Mouse (Mus musculus) CH12.LX (cell line): ENCODE measurements at regions not wholly inside any gene's neighbourhood (a gene's known extent, or its start where the extent isn't known, plus 50 kb on each side); places are given as distances from the start of the nearest gene placed in this dataset.

Experiments used
- BHLHE40 ChIP-seq: IDR thresholded peaks from 2 replicates; pipeline ENCODE4 v1.6.1; 2011; ENCODE audit warnings: mild to moderate bottlenecking, low read depth, low read length, improper control_type of control experiment
- CTCF ChIP-seq, 2 experiments: IDR thresholded peaks in 1 of 2; conservative IDR thresholded peaks in 1 of 2; 2 replicates each; pipeline ENCODE4 v1.5.1; 2011 to 2012; ENCODE audit warnings: low read depth in 2 of 2, low read length in 2 of 2, improper control_type of control experiment in 1 of 2, inconsistent platforms in 1 of 2, mild to moderate bottlenecking in 1 of 2, moderate library complexity in 1 of 2
- ELF1 ChIP-seq: IDR thresholded peaks from 2 replicates; pipeline ENCODE4 v1.6.1; 2014; ENCODE audit warnings: low read depth, mild to moderate bottlenecking, inconsistent platforms, low read length, improper control_type of control experiment
- EP300 ChIP-seq: IDR thresholded peaks from 2 replicates; pipeline ENCODE4 v1.6.1; 2011; ENCODE audit warnings: low read length, improper control_type of control experiment
- MAX ChIP-seq: IDR thresholded peaks from 2 replicates; pipeline ENCODE4 v1.6.1; 2011; ENCODE audit warnings: low read length, improper control_type of control experiment
- MEF2A ChIP-seq: IDR thresholded peaks from 2 replicates; pipeline ENCODE4 v1.6.1; 2014; ENCODE audit warnings: low read depth, mild to moderate bottlenecking, inconsistent platforms, low read length, improper control_type of control experiment, borderline replicate concordance
- MYC ChIP-seq: IDR thresholded peaks from 2 replicates; pipeline ENCODE4 v1.6.1; 2011; ENCODE audit warnings: low read depth, mild to moderate bottlenecking, improper control_type of control experiment, low read length
- POLR2A ChIP-seq: IDR thresholded peaks from 2 replicates; pipeline ENCODE4 v1.6.1; 2011; ENCODE audit warnings: low read depth, mild to moderate bottlenecking, improper control_type of control experiment, low read length
- RAD21 ChIP-seq: IDR thresholded peaks from 2 replicates; pipeline ENCODE4 v1.6.1; 2011; ENCODE audit warnings: low read depth, mild to moderate bottlenecking, low read length, improper control_type of control experiment, moderate library complexity
- TBP ChIP-seq: conservative IDR thresholded peaks from 2 replicates; pipeline ENCODE4 v1.6.1; 2011; ENCODE audit warnings: low read depth, low read length, improper control_type of control experiment
- UBTF ChIP-seq: IDR thresholded peaks from 2 replicates; pipeline ENCODE4 v1.6.1; 2012; ENCODE audit warnings: low read depth, mild to moderate bottlenecking, inconsistent platforms, low read length, improper control_type of control experiment, moderate library complexity
- USF1 ChIP-seq: IDR thresholded peaks from 2 replicates; pipeline ENCODE4 v1.6.1; 2014; ENCODE audit warnings: low read depth, mild to moderate bottlenecking, inconsistent platforms, low read length, improper control_type of control experiment
- ZC3H11A ChIP-seq: IDR thresholded peaks from 2 replicates; pipeline ENCODE4 v1.6.1; 2012; ENCODE audit warnings: low read depth, mild to moderate bottlenecking, inconsistent platforms, low read length, improper control_type of control experiment
- ZMIZ1 ChIP-seq: IDR thresholded peaks from 2 replicates; pipeline ENCODE4 v1.6.1; 2012; ENCODE audit warnings: low read depth, mild to moderate bottlenecking, inconsistent platforms, low read length, improper control_type of control experiment

DNA sequence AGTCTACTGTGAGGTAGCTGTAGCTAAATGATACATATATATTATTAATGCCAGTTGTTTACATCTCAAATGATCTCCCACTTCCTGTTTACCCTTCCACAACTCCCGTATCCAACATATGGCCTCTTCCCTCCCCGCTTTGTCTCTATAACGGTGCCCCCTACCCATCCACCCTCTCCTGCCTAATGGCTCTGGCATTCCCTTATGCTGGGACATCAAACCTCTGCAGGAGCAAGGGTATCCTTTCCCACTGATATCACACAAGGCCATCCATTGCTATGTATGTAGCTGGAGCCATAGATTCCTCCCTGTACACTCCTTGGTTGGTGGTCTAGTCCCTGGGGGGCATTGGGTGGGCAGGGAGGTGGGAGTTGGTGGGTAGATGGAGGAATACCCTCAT lies 1071.0 kb upstream of the Sel1l start:
- TF ChIP-seq BHLHE40 (no peak), POLR2A (no peak), ELF1 (no peak), MAX (no peak), ZC3H11A (no peak), USF1 (no peak), MYC (no peak), TBP (no peak), CTCF (conservative IDR thresholded peaks at IDR 0.05 in 1 of 2, IDR thresholded peaks at IDR 0.05 in 1 of 2; ENCODE audit: low read depth in 2 of 2, low read length in 2 of 2) (no peak), RAD21 (no peak), EP300 (no peak), MEF2A (no peak), ZMIZ1 (no peak), UBTF (no peak)
